Mouse (Mus musculus) embryonic facial prominence, embryonic 14.5 days (tissue): Measurements from ENCODE around the gene Ubl4b. TPM values are rescaled to one million over a fixed set of nuclear protein-coding genes. Genes with fewer than 3 reads are reported as not detected.

Source experiments
- ATAC-seq: fragments of 200-750 bp; cut with Nextera tagmentation; 2 replicates; pipeline ENCODE4 v1.8.0; 2017; ENCODE audit warnings: low read depth, moderate number of reproducible peaks, moderate TSS enrichment
- DNase-seq: peaks from one replicate; pipeline ENCODE4 v3.0.0-alpha.2; 2015; ENCODE audit warnings: low spot score
- H3K27ac ChIP-seq: fragments of 300-500 bp; sonication (generic); replicated peaks from 2 replicates; pipeline ENCODE4 v1.5.1; 2014; ENCODE audit warnings: low read depth, mild to moderate bottlenecking, low read length, moderate library complexity
- H3K27me3 ChIP-seq: fragments of 300-500 bp; sonication (generic); replicated peaks from 2 replicates; pipeline ENCODE4 v1.6.1; 2014; ENCODE audit warnings: low read length; ENCODE audit not compliant: control insufficient read depth, insufficient read depth
- H3K36me3 ChIP-seq: fragments of 300-500 bp; sonication (generic); 2 replicates; pipeline ENCODE4 v1.6.1; 2014; ENCODE audit warnings: low read length, mixed read lengths; ENCODE audit not compliant: control insufficient read depth, insufficient read depth
- H3K4me1 ChIP-seq: fragments of 300-500 bp; sonication (generic); 2 replicates; pipeline ENCODE4 v1.6.1; 2014; ENCODE audit warnings: antibody characterized with exemption, low read length; ENCODE audit not compliant: control insufficient read depth, insufficient read depth
- H3K4me2 ChIP-seq: fragments of 300-500 bp; sonication (generic); 2 replicates; pipeline ENCODE4 v1.6.1; 2014; ENCODE audit warnings: low read depth, mild to moderate bottlenecking, low read length, moderate library complexity, mixed read lengths
- H3K4me3 ChIP-seq: fragments of 300-500 bp; sonication (generic); 2 replicates; pipeline ENCODE4 v1.5.1; 2014; ENCODE audit warnings: low read depth, mild to moderate bottlenecking, low read length
- H3K9ac ChIP-seq: fragments of 300-500 bp; sonication (generic); 2 replicates; pipeline ENCODE4 v1.6.1; 2014; ENCODE audit warnings: low read depth, mild to moderate bottlenecking, low read length, moderate library complexity, mixed read lengths
- H3K9me3 ChIP-seq: fragments of 300-500 bp; sonication (generic); 2 replicates; pipeline ENCODE4 v1.6.1; 2016; ENCODE audit warnings: low read length; ENCODE audit not compliant: control insufficient read depth
- WGBS: fragments of 180-500 bp; shearing (Covaris S2); extraction: QIAGEN DNeasy Blood & Tissue Kit; methylation state at CpG from one replicate; pipeline ENCODE4 v1.1.7; 2014; 5-methylcytosine and 5-hydroxymethylcytosine counted together
- polyA plus RNA-seq: library from polyadenylated mRNA; unstranded; fragments of >200 nt; fragmentation: Nextera tagmentation; extraction: Ambion mirVana; gene quantifications from 2 replicates; pipeline ENCODE4 v1.2.1, GENCODE M21; 2014

Gene Ubl4b
- polyA plus RNA-seq, 1 experiment from 2014 or later = not detected

- 71% methylated on average over 4 of the region's 4 CpGs for WGBS
- Histone ChIP-seq H3K4me2 (no peak overlapping the region), H3K9ac (no peak overlapping the region), H3K27ac (no peak overlapping the region), H3K27me3 (no peaks in the 10 kb centered on the region), H3K4me1 (peaks cover 21% of the 10 kb centered on the region), H3K9me3 (no peaks in the 10 kb centered on the region), H3K36me3 (no peaks in the 10 kb centered on the region), H3K4me3 (no peak overlapping the region)
- ATAC-seq (no peak), DNase-seq (no peak)
These were observed 48.3 kb downstream of the Ubl4b start for GRCm38 (mm10) chr3:107506531-107506930.

GRCm38 (mm10) chr3:107505464-107506367, 49.2 kb downstream of the Ubl4b start:
- Histone ChIP-seq H3K36me3 (0 out of 2 replicates have a peak, but pooled peaks cover 1% of the 10 kb centered on the region), H3K9ac (no peak overlapping the region), H3K4me2 (no peak overlapping the region), H3K27me3 (no peaks in the 10 kb centered on the region), H3K27ac (no peak overlapping the region), H3K4me1 (peaks cover 21% of the 10 kb centered on the region), H3K9me3 (no peaks in the 10 kb centered on the region), H3K4me3 (no peak overlapping the region)
- peak; percentile 70; the same call in 1 of the 2 replicates for ATAC-seq
- DNase-seq = peak; percentile 81
- WGBS = 43% methylated on average over 4 of the region's 4 CpGs

DNA sequence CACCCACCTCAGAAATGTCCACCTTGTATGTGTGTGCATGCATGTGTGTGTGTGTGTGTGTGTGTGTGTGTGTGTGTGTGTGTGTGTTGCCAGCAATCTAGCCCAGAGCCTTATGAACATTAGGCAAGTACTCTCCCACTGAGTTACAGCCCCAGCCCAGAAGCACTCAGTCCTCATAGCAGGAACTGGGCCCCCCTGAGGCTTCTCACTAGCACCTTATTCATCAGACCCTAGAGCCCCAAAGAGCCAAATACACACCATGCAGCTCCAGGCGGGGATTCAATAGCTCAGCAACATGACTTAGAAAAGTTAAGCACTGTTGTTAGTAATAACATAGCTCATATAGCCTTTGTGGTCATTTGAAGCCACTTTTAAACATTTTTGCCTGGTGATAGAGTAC, 50.3 kb downstream of the Ubl4b start:
- Histone ChIP-seq H3K9ac (no peak overlapping the region), H3K4me2 (no peak overlapping the region), H3K36me3 (peaks cover 13% of the 10 kb centered on the region; the same call in 1 of the 2 replicates), H3K4me1 (peaks cover 21% of the 10 kb centered on the region), H3K27me3 (no peaks in the 10 kb centered on the region), H3K27ac (no peak overlapping the region), H3K9me3 (peaks cover 7% of the 10 kb centered on the region), H3K4me3 (no peak overlapping the region)
- WGBS = 55% methylated on average over 1 of the region's 1 CpGs
- DNase-seq (no peak), ATAC-seq (no peak)

GRCm38 (mm10) chr3:107503716-107504115, 51.2 kb downstream of the Ubl4b start:
- H3K9ac ChIP-seq = no peak overlapping the region
- DNase-seq (no peak), ATAC-seq (no peak)
- WGBS = 80% methylated on average over 2 of the region's 2 CpGs
- no peak overlapping the region for H3K4me2 ChIP-seq
- H3K4me1 ChIP-seq = peaks cover 16% of the 10 kb centered on the region
- H3K27ac ChIP-seq = no peak overlapping the region
- H3K36me3 ChIP-seq = peaks cover 14% of the 10 kb centered on the region; the same call in 1 of the 2 replicates
- peaks cover 7% of the 10 kb centered on the region for H3K9me3 ChIP-seq
- H3K4me3 ChIP-seq = no peak overlapping the region
- H3K27me3 ChIP-seq = no peaks in the 10 kb centered on the region

Other genes with a start within 250 kb of the Ubl4b start
- gene Rbm15, start 221.4 kb downstream of the Ubl4b start, polyA plus RNA-seq = 13.5 and 13.7 TPM in 2 replicates
- 0.94 and 1.3 TPM in 2 replicates for gene Kcnc4, start 95.5 kb downstream of the Ubl4b start, polyA plus RNA-seq
- 4.8 and 4.9 TPM in 2 replicates for gene Slc6a17, start 37.1 kb downstream of the Ubl4b start, polyA plus RNA-seq
- gene Alx3, start 40.0 kb upstream of the Ubl4b start, polyA plus RNA-seq = 9.2 and 13.5 TPM in 2 replicates
- not detected in 2 replicates for gene Gm10961, start 76.2 kb upstream of the Ubl4b start, polyA plus RNA-seq
- 53.7 and 59.7 TPM in 2 replicates for gene Strip1, start 76.6 kb upstream of the Ubl4b start, polyA plus RNA-seq
- 89.3 and 95.0 TPM in 2 replicates for gene Ahcyl1, start 141.5 kb upstream of the Ubl4b start, polyA plus RNA-seq
- gene Csf1, start 205.4 kb upstream of the Ubl4b start, polyA plus RNA-seq = 18.1 and 21.4 TPM in 2 replicates